Mouse (Mus musculus): ENCODE data around the gene Eya2. TPM values are rescaled to one million over a fixed set of nuclear protein-coding genes. Genes with fewer than 3 reads are reported as not detected.
A peak's percentile ranks its signal among the peaks of the same experiment; 100 is the strongest.
"Not testable (repeated sequence)": the region's sequence is repeated elsewhere in the genome, so short reads cannot be mapped to it uniquely, and the experiment has no call there.

Gene Eya2
- polyA plus RNA-seq (2012; rRNA removed) = 3.6 and 4.6 TPM in 2 replicates

GRCm38 (mm10) chr2:165594907-165595675, at the start of gene Eya2:
Gene Eya2 (plus strand): TSS chr2:165595032.
- no peak for TF ChIP-seq CTCF (IDR thresholded peaks at IDR 0.05; ENCODE audit: extremely low read depth, insufficient read depth, low read length)
- TF ChIP-seq POLR2A (IDR thresholded peaks at IDR 0.05; ENCODE audit: extremely low read depth, insufficient read depth, low read length) = no peak
- no peak within 1 kb of the TSS for H3K27ac ChIP-seq (ENCODE audit: insufficient read depth, low read length)
- H3K4me1 ChIP-seq (ENCODE audit: control insufficient read depth, insufficient read depth, low read length) = no peaks in the 10 kb centered on the region
- H3K4me3 ChIP-seq (ENCODE audit: insufficient read depth, low read length) = peak within 1 kb of the TSS; percentile 11; the same call in 1 of the 2 replicates

DNA sequence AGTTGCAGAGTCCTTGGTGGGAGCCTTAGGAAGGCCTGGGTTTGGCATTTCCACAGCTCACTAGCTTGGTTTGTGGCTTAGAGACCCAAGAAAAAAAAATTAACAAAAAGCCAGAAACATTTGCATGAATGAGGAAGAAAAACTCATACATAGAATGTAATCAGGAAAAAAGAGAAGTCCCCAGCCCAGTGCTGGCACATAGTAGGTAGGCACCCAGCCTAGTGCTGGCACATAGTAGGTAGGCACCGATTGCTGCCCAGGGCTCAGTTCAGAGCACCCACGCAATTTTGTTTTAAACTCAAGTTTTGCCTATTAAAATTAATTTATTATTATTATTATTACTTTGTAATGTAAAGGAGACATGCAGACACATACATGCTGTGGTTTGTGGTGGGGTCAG, 49.1 kb upstream of the Eya2 start:
- Histone ChIP-seq H3K4me3 (ENCODE audit: insufficient read depth, low read length) (no peak overlapping the region), H3K4me1 (ENCODE audit: control insufficient read depth, insufficient read depth, low read length) (no peaks in the 10 kb centered on the region), H3K27ac (ENCODE audit: insufficient read depth, low read length) (no peak overlapping the region)
- TF ChIP-seq CTCF (IDR thresholded peaks at IDR 0.05; ENCODE audit: extremely low read depth, insufficient read depth, low read length) (no peak), POLR2A (IDR thresholded peaks at IDR 0.05; ENCODE audit: extremely low read depth, insufficient read depth, low read length) (no peak)

- Histone ChIP-seq H3K4me1 (ENCODE audit: control insufficient read depth, insufficient read depth, low read length) (no peaks in the 10 kb centered on the region), H3K4me3 (ENCODE audit: insufficient read depth, low read length) (no peak overlapping the region), H3K27ac (ENCODE audit: insufficient read depth, low read length) (no peak overlapping the region)
- TF ChIP-seq CTCF (IDR thresholded peaks at IDR 0.05; ENCODE audit: extremely low read depth, insufficient read depth, low read length) (no peak), POLR2A (IDR thresholded peaks at IDR 0.05; ENCODE audit: extremely low read depth, insufficient read depth, low read length) (no peak)
Observed at GRCm38 (mm10) chr2:165546341-165546740, 48.5 kb upstream of the Eya2 start.

GRCm38 (mm10) chr2:165547410-165547809, 47.4 kb upstream of the Eya2 start:
- H3K4me3 ChIP-seq (ENCODE audit: insufficient read depth, low read length) = no peak overlapping the region
- TF ChIP-seq CTCF (IDR thresholded peaks at IDR 0.05; ENCODE audit: extremely low read depth, insufficient read depth, low read length) (no peak), POLR2A (IDR thresholded peaks at IDR 0.05; ENCODE audit: extremely low read depth, insufficient read depth, low read length) (no peak)
- no peak overlapping the region for H3K27ac ChIP-seq (ENCODE audit: insufficient read depth, low read length)
- no peaks in the 10 kb centered on the region for H3K4me1 ChIP-seq (ENCODE audit: control insufficient read depth, insufficient read depth, low read length)

DNA sequence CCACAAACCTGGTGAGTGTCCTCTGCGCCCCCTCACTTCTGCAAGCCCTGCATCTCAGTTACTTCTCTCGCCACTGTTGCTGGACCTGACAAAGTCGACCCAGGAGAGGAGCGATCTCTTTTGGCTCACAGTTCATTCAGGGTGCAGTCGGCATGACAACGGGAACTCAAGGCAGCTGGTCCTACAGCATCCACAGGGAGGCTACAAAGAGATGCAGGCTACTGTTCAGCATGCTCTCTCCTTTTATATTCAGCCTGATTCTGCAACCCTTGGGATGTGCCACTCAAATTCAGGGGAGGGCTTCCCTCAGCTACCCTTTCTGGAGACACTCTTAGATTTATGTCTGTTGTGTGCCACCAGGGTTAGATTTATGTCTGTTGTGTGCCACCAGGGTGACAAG, 46.2 kb upstream of the Eya2 start:
- TF ChIP-seq CTCF (IDR thresholded peaks at IDR 0.05; ENCODE audit: extremely low read depth, insufficient read depth, low read length) (no peak), POLR2A (IDR thresholded peaks at IDR 0.05; ENCODE audit: extremely low read depth, insufficient read depth, low read length) (no peak)
- Histone ChIP-seq H3K4me1 (ENCODE audit: control insufficient read depth, insufficient read depth, low read length) (no peaks in the 10 kb centered on the region), H3K27ac (ENCODE audit: insufficient read depth, low read length) (no peak overlapping the region), H3K4me3 (ENCODE audit: insufficient read depth, low read length) (no peak overlapping the region)

DNA sequence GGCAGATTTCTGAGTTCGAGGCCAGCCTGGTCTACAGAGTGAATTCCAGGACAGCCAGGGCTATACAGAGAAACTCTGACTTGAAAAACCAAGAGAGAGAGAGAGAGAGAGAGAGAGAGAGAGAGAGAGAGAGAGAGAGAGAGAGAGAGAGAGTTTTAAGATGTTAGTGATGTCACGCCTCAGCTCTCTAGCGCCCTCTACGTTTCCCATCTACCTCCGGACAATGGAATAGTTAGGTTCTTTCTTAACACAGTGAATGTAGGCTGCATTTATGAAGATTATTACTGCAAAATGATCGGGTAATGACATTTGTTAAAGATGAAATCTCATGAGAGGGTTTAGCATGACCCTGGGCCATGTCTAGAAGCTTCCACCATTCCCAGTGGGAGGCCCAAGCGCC, 44.4 kb upstream of the Eya2 start:
- H3K27ac ChIP-seq (ENCODE audit: insufficient read depth, low read length); H3K4me3 ChIP-seq (ENCODE audit: insufficient read depth, low read length); H3K4me1 ChIP-seq (ENCODE audit: control insufficient read depth, insufficient read depth, low read length): not testable (repeated sequence)
- peak; percentile 16; the same call in 1 of the 2 replicates for TF ChIP-seq CTCF (IDR thresholded peaks at IDR 0.05; ENCODE audit: extremely low read depth, insufficient read depth, low read length)

- TF ChIP-seq CTCF (IDR thresholded peaks at IDR 0.05; ENCODE audit: extremely low read depth, insufficient read depth, low read length) (no peak), POLR2A (IDR thresholded peaks at IDR 0.05; ENCODE audit: extremely low read depth, insufficient read depth, low read length) (no peak)
- no peak overlapping the region for H3K27ac ChIP-seq (ENCODE audit: insufficient read depth, low read length)
- H3K4me3 ChIP-seq (ENCODE audit: insufficient read depth, low read length) = no peak overlapping the region
- no peaks in the 10 kb centered on the region for H3K4me1 ChIP-seq (ENCODE audit: control insufficient read depth, insufficient read depth, low read length)
Observed at GRCm38 (mm10) chr2:165554066-165554465, 40.8 kb upstream of the Eya2 start.

DNA sequence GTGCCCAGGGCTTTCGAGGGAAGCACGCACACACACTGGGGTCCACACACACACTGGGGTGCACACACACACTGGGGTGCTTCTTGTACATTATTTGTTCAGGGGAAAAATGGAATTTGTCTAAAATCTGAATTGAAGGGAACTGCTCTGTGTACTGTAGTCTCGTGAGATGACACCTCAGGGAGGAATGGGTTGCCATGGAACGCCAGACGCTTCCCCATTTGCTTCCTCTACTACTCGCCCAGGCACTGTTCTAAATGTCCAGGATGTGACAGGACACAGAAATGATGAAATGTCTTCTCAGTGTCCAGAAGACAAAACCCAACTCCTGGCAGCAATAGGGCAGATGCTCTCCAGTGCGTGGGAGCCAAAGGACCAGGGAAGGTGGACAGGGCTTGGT, 37.6 kb upstream of the Eya2 start:
- Histone ChIP-seq H3K4me1 (ENCODE audit: control insufficient read depth, insufficient read depth, low read length) (no peaks in the 10 kb centered on the region), H3K27ac (ENCODE audit: insufficient read depth, low read length) (no peak overlapping the region), H3K4me3 (ENCODE audit: insufficient read depth, low read length) (no peak overlapping the region)
- TF ChIP-seq POLR2A (IDR thresholded peaks at IDR 0.05; ENCODE audit: extremely low read depth, insufficient read depth, low read length) = no peak
- no peak for TF ChIP-seq CTCF (IDR thresholded peaks at IDR 0.05; ENCODE audit: extremely low read depth, insufficient read depth, low read length)

GRCm38 (mm10) chr2:165558916-165559315, 35.9 kb upstream of the Eya2 start:
- H3K27ac ChIP-seq (ENCODE audit: insufficient read depth, low read length) = no peak overlapping the region
- H3K4me1 ChIP-seq (ENCODE audit: control insufficient read depth, insufficient read depth, low read length) = no peaks in the 10 kb centered on the region
- no peak overlapping the region for H3K4me3 ChIP-seq (ENCODE audit: insufficient read depth, low read length)
- no peak for TF ChIP-seq POLR2A (IDR thresholded peaks at IDR 0.05; ENCODE audit: extremely low read depth, insufficient read depth, low read length)
- TF ChIP-seq CTCF (IDR thresholded peaks at IDR 0.05; ENCODE audit: extremely low read depth, insufficient read depth, low read length) = no peak

DNA sequence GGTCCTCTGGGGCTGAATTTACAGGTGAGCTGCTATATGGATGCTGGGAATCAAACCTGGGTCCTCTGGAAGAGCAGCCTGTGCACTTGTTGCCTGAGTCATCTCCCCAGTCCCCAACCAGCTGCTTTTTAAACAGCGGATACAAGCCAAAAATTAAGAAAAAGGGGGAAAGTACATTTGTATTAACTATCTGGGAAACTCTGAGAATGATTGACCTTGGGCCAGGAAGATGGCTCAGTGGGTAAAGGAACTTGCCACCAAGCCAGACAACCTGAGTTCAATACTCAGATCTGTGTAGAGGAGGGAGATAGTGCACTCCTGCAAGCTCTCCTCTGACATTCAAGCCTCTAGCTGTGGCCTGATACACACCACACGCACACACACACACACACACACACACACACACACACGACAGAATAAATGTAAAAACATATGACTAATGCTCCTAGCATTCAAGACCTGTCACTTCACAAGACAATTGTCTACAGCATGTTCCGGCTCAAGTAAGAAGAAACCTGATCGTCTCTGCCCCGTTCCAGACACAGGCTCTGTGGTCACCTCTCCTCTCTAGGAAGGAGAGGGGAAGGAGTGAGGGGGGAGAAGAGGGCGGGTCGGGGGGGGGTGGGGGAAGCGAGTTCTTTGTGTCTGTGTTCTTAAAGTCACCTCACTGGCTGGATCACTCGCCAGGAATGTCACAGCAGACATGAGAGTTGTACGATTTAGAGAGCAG, 35.2 kb upstream of the Eya2 start:
- H3K4me3 ChIP-seq (ENCODE audit: insufficient read depth, low read length) = no peak overlapping the region
- no peak overlapping the region for H3K27ac ChIP-seq (ENCODE audit: insufficient read depth, low read length)
- no peaks in the 10 kb centered on the region for H3K4me1 ChIP-seq (ENCODE audit: control insufficient read depth, insufficient read depth, low read length)
- TF ChIP-seq CTCF (IDR thresholded peaks at IDR 0.05; ENCODE audit: extremely low read depth, insufficient read depth, low read length) = no peak
- TF ChIP-seq POLR2A (IDR thresholded peaks at IDR 0.05; ENCODE audit: extremely low read depth, insufficient read depth, low read length) = no peak

All from cortical plate, adult 2 months (tissue).